Mouse (Mus musculus) cerebellum, adult 2 months (tissue): ENCODE measurements around the gene Gm14443.
"Not testable (repeated sequence)": the region's sequence is repeated elsewhere in the genome, so short reads cannot be mapped to it uniquely, and the experiment has no call there.

ENCODE experiments used
- CTCF ChIP-seq: fragments of 200-500 bp; IDR thresholded peaks from 2 replicates; pipeline ENCODE4 v1.5.1; 2011; ENCODE audit warnings: low read depth, mild to moderate bottlenecking, control low read depth, low read length, moderate library complexity, borderline replicate concordance; ENCODE audit not compliant: insufficient read depth
- POLR2A ChIP-seq: fragments of 200-500 bp; IDR thresholded peaks from 2 replicates; pipeline ENCODE4 v1.6.1; 2011; ENCODE audit warnings: low read length, control low read depth, borderline replicate concordance; ENCODE audit not compliant: insufficient read depth

DNA sequence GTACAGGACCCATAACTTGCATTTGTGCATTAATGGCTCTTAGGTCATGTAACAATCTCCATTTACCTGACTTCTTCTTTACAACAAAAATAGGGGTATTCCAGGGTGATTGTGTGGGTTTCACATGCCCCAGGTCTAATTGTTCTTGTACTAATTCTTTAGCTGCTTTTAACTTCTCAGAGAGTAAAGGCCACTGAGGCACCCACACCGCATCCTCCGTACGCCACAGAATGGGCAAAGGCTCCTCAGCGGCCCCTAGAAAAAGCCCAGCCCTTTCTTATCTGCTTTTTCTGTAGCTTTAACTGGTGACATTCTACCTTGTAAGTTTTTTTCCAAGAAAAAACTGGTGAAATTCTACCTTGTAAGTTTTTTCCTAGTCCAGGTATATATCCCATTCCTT is 14.2 kb downstream of the Gm14443 start:
- not testable (repeated sequence) for TF ChIP-seq CTCF, POLR2A
